Comparison of ENCODE assay signal across 16 mouse cellular contexts in the genomic region with DNA sequence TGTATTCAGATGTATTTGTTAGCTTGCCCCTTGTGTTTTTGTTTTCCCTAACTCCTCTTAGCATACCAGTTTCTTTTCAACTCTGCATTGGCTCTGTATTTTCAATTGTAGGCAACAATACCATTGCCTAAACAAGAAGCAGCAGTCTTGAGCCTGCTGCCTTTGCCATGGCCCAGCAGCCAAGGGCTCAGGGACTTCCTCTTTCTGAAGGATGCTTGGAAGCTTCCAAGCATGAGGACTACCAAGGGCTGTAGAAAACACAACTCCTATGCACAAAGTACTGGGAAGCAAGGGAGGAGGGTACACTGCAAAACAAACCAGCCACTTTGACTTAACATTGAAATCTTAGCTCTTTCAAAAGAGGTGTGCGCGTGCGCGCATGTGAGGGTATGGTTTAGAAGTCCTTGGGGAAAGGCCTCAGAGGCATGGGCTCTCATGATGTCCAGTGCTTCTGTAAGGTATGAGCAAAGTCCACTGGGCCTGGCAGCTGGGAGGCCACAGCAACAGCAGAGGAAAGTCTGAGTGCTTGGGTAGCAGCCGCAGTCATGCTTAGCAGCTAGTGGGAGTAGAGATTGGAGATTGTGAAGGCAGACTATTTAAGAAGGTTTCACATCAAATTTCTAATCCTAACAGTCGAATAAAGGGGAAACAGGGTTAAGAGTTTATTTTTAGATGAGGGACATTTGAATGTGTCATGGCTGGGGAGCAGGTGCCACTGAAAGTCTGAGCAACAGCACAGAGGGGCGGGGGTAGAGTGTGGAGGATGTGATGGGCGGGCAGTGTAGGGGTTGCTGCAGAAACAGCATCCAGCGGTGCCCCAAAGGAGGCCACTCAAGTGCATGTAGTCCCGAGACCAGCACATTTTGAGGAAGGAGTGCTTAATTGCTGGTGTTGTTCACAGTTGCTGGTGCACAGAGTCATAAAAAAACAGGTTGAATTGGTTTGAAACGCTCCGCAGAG. TPM values are rescaled to one million over a fixed set of nuclear protein-coding genes. Genes with fewer than 3 reads are reported as not detected.
DNase-seq lines count a peak whose midpoint lies in the region; ATAC-seq and TF ChIP-seq lines count a peak whose summit lies in the region.
"Had no signal": no experiment of that assay in that cellular context is flagged by ENCODE, and none has a peak within 500 bp of the region (broad histone marks: within the 10 kb centered on the region; RNA-seq: fewer than 3 reads in every experiment).

No protein-coding gene starts in this region.

- no peak for DNase-seq in layer of hippocampus, adult 2 months (ENCODE audit: low spot score in 2 of 2)
- no peak for DNase-seq in layer of hippocampus, postnatal 25 days (ENCODE audit: extremely low spot score in 1 of 2, low spot score in 1 of 2)
- DNase-seq in B cell, adult 2 months: peak; percentile 83 to 88
- peak; percentile 51 for DNase-seq in spleen, adult 12 weeks (ENCODE audit: low spot score)
- DNase-seq in ovary, postnatal 36 days (ENCODE audit: low spot score): no peak
- DNase-seq in cerebellum, adult 9-11 months: no peak
- DNase-seq in hindbrain, embryonic 10.5 days (ENCODE audit: low spot score): no peak
- DNase-seq: adrenal gland, postnatal 36 days; cerebellum, adult 18-20 months; gastrocnemius, postnatal 25 days; lung, embryonic 14.5 days had no signal

- H3K27ac ChIP-seq in layer of hippocampus, adult 2 months: peak overlapping the region; percentile 79
- no peak overlapping the region for H3K27ac ChIP-seq in hindbrain, embryonic 10.5 days
- H3K27ac ChIP-seq: heart, embryonic 15.5 days; midbrain, embryonic 15.5 days; neural tube, embryonic 15.5 days had no signal

- no peaks in the 10 kb centered on the region for H3K4me1 ChIP-seq in hindbrain, embryonic 10.5 days (replicated peaks)
- H3K4me1 ChIP-seq: heart, embryonic 15.5 days; midbrain, embryonic 15.5 days; neural tube, embryonic 15.5 days had no signal

- no peak overlapping the region for H3K4me3 ChIP-seq in layer of hippocampus, adult 2 months
- H3K4me3 ChIP-seq in hindbrain, embryonic 10.5 days: no peak overlapping the region
- H3K4me3 ChIP-seq: heart, embryonic 15.5 days; midbrain, embryonic 15.5 days; neural tube, embryonic 15.5 days had no signal

- no peaks in the 10 kb centered on the region for H3K9me3 ChIP-seq in hindbrain, embryonic 10.5 days
- H3K9me3 ChIP-seq: heart, embryonic 15.5 days; midbrain, embryonic 15.5 days; neural tube, embryonic 15.5 days had no signal

- H3K27me3 ChIP-seq in hindbrain, embryonic 10.5 days (ENCODE audit: insufficient read depth, poor library complexity, severe bottlenecking): no peaks in the 10 kb centered on the region
- H3K27me3 ChIP-seq: heart, embryonic 15.5 days; midbrain, embryonic 15.5 days; neural tube, embryonic 15.5 days had no signal

- no peak for TF ChIP-seq CTCF in layer of hippocampus, adult 2 months (conservative IDR thresholded peaks at IDR 0.05)

- WGBS in hindbrain, embryonic 10.5 days: 90% methylated on average over 12 of the region's 12 CpGs

- H3K36me3 ChIP-seq in hindbrain, embryonic 10.5 days: no peaks in the 10 kb centered on the region
- H3K36me3 ChIP-seq: heart, embryonic 15.5 days; midbrain, embryonic 15.5 days; neural tube, embryonic 15.5 days had no signal

- ATAC-seq in common myeloid progenitor, adult 5-6 weeks (replicated peaks; ENCODE audit: low read depth, poor library complexity, severe bottlenecking): peak; percentile 91
- ATAC-seq: forebrain, embryonic 14.5 days; midbrain, embryonic 15.5 days had no signal

RNA-seq across cellular contexts. Expression of gene Rasgrp1, which starts 39.1 kb away (rescaled TPM):
- 100 to 1,000 TPM; 390 to 415 TPM for total RNA-seq in layer of hippocampus, adult 2 months (2021)
- total RNA-seq in layer of hippocampus, postnatal 25 days (2021): 100 to 1,000 TPM; 390 to 419 TPM
- total RNA-seq in common myeloid progenitor, adult 5-6 weeks (2017): not detected in 2 replicates
- polyA plus RNA-seq in hindbrain, embryonic 10.5 days (2016; fragmentation: Nextera tagmentation; extraction: Ambion mirVana): 0.41 and 1.1 TPM in 2 replicates

RNA-seq across cellular contexts. Expression of gene Fam98b, which starts 54.1 kb away (rescaled TPM):
- total RNA-seq in layer of hippocampus, adult 2 months (2021): 10 to 100 TPM; 49.6 to 51.9 TPM
- 10 to 100 TPM; 44.2 to 49.7 TPM for total RNA-seq in layer of hippocampus, postnatal 25 days (2021)
- 18.2 and 42.2 TPM in 2 replicates for total RNA-seq in common myeloid progenitor, adult 5-6 weeks (2017)
- 15.9 and 19.9 TPM in 2 replicates for polyA plus RNA-seq in hindbrain, embryonic 10.5 days (2016; fragmentation: Nextera tagmentation; extraction: Ambion mirVana)

Comparison
In these comparisons a context has a peak if more than half of its experiments do, and no peak if none do; other contexts are left out.
1. DNase-seq: peak in B cell, adult 2 months (2 of 2) and spleen, adult 12 weeks (single experiment); none in layer of hippocampus, adult 2 months (0 of 2), layer of hippocampus, postnatal 25 days (0 of 2), ovary, postnatal 36 days (single experiment), cerebellum, adult 9-11 months (single experiment) and hindbrain, embryonic 10.5 days (single experiment).
2. RNA of gene Rasgrp1, which starts 39.1 kb away (total RNA-seq): 390 to 419 TPM in layer of hippocampus, postnatal 25 days and 390 to 415 TPM in layer of hippocampus, adult 2 months; not detected in common myeloid progenitor, adult 5-6 weeks; every median in the first group is over 100 times any median in the second.